Mouse (Mus musculus) E14TG2a.4 (cell line): Measurements from ENCODE around the gene Trim44.

Experiments
- H3K27me3 ChIP-seq: 2 replicates; pipeline ENCODE4 v1.6.1; 2014; ENCODE audit warnings: low read length, control low read depth; ENCODE audit not compliant: insufficient read depth
- H3K36me3 ChIP-seq: 2 replicates; pipeline ENCODE4 v1.6.1; 2014; ENCODE audit warnings: low read length, control low read depth; ENCODE audit not compliant: insufficient read depth
- H3K4me1 ChIP-seq: replicated peaks from 2 replicates; pipeline ENCODE4 v1.6.1; 2014; ENCODE audit warnings: low read depth, low read length, control low read depth
- H3K4me3 ChIP-seq: replicated peaks from 2 replicates; pipeline ENCODE4 v1.5.1; 2014; ENCODE audit warnings: mild to moderate bottlenecking, low read length
- H3K9me3 ChIP-seq: 2 replicates; pipeline ENCODE4 v1.6.1; 2014; ENCODE audit warnings: low read length, control low read depth
- CTCF ChIP-seq: conservative IDR thresholded peaks from 2 replicates; pipeline ENCODE4 v1.5.1; 2014; ENCODE audit warnings: low read length
- NANOG ChIP-seq: IDR thresholded peaks from 2 replicates; pipeline ENCODE4 v1.6.1; 2014; ENCODE audit warnings: borderline replicate concordance, low read length, mixed read lengths
- POU5F1 ChIP-seq: IDR thresholded peaks from 2 replicates; pipeline ENCODE4 v1.6.1; 2014; ENCODE audit warnings: low read length, borderline replicate concordance

The Trim44 gene

GRCm38 (mm10) chr2:102362266-102362665 lies 45.4 kb downstream of the Trim44 start:
- H3K4me1 ChIP-seq: no peaks in the 10 kb centered on the region
- TF ChIP-seq NANOG (no peak), CTCF (no peak), POU5F1 (no peak)

GRCm38 (mm10) chr2:102356879-102357695 lies 50.5 kb downstream of the Trim44 start:
- Histone ChIP-seq H3K27me3 (no peaks in the 10 kb centered on the region), H3K4me3 (no peak overlapping the region), H3K4me1 (no peaks in the 10 kb centered on the region), H3K9me3 (no peaks in the 10 kb centered on the region), H3K36me3 (peaks cover 24% of the 10 kb centered on the region)
- no peak for TF ChIP-seq POU5F1
- TF ChIP-seq CTCF: no peak
- TF ChIP-seq NANOG: no peak

More at GRCm38 (mm10) chr2:102362266-102362665, 45.4 kb downstream of the Trim44 start:
- peaks cover 2% of the 10 kb centered on the region for H3K36me3 ChIP-seq
- no peaks in the 10 kb centered on the region for H3K27me3 ChIP-seq
- H3K9me3 ChIP-seq: no peaks in the 10 kb centered on the region
- H3K4me3 ChIP-seq: no peak overlapping the region

- H3K4me3 ChIP-seq: no peak overlapping the region
Measured at GRCm38 (mm10) chr2:102354076-102354475, 53.6 kb downstream of the Trim44 start.

GRCm38 (mm10) chr2:102341429-102341828 lies 66.2 kb downstream of the Trim44 start:
- no peak for TF ChIP-seq NANOG
- TF ChIP-seq POU5F1: no peak
- no peak for TF ChIP-seq CTCF
- Histone ChIP-seq H3K27me3 (no peaks in the 10 kb centered on the region), H3K9me3 (peaks cover 10% of the 10 kb centered on the region), H3K4me3 (no peak overlapping the region), H3K4me1 (no peaks in the 10 kb centered on the region), H3K36me3 (peaks cover 5% of the 10 kb centered on the region)

More at GRCm38 (mm10) chr2:102354076-102354475, 53.6 kb downstream of the Trim44 start:
- H3K27me3 ChIP-seq: no peaks in the 10 kb centered on the region
- TF ChIP-seq POU5F1 (no peak), CTCF (no peak), NANOG (no peak)
- H3K4me1 ChIP-seq: no peaks in the 10 kb centered on the region
- no peaks in the 10 kb centered on the region for H3K9me3 ChIP-seq
- H3K36me3 ChIP-seq: peaks cover 24% of the 10 kb centered on the region

GRCm38 (mm10) chr2:102336816-102337215 lies 70.8 kb downstream of the Trim44 start:
- H3K27me3 ChIP-seq: no peaks in the 10 kb centered on the region
- no peak overlapping the region for H3K4me3 ChIP-seq
- H3K9me3 ChIP-seq: no peaks in the 10 kb centered on the region
- H3K36me3 ChIP-seq: no peaks in the 10 kb centered on the region
- H3K4me1 ChIP-seq: no peaks in the 10 kb centered on the region
- TF ChIP-seq CTCF (no peak), POU5F1 (no peak), NANOG (no peak)

- no peaks in the 10 kb centered on the region for H3K4me1 ChIP-seq
- TF ChIP-seq POU5F1 (no peak), CTCF (no peak), NANOG (no peak)
- no peaks in the 10 kb centered on the region for H3K9me3 ChIP-seq
- H3K4me3 ChIP-seq: no peak overlapping the region
- H3K36me3 ChIP-seq: no peaks in the 10 kb centered on the region
- no peaks in the 10 kb centered on the region for H3K27me3 ChIP-seq
Measured at GRCm38 (mm10) chr2:102331932-102332331, 75.7 kb downstream of the Trim44 start.

GRCm38 (mm10) chr2:102331092-102331491 lies 76.5 kb downstream of the Trim44 start:
- no peaks in the 10 kb centered on the region for H3K4me1 ChIP-seq
- H3K4me3 ChIP-seq: no peak overlapping the region
- no peak for TF ChIP-seq NANOG
- TF ChIP-seq POU5F1: no peak
- TF ChIP-seq CTCF: no peak
- H3K9me3 ChIP-seq: no peaks in the 10 kb centered on the region
- H3K27me3 ChIP-seq: no peaks in the 10 kb centered on the region
- no peaks in the 10 kb centered on the region for H3K36me3 ChIP-seq

GRCm38 (mm10) chr2:102325921-102326320 lies 81.7 kb downstream of the Trim44 start:
- H3K4me3 ChIP-seq: no peak overlapping the region
- TF ChIP-seq NANOG (no peak), CTCF (no peak), POU5F1 (no peak)
- no peaks in the 10 kb centered on the region for H3K9me3 ChIP-seq
- no peaks in the 10 kb centered on the region for H3K27me3 ChIP-seq
- H3K36me3 ChIP-seq: no peaks in the 10 kb centered on the region
- H3K4me1 ChIP-seq: no peaks in the 10 kb centered on the region
